Mouse (Mus musculus): ENCODE results near the gene Acsl5. TPM values are rescaled to one million over a fixed set of nuclear protein-coding genes. Genes with fewer than 3 reads are reported as not detected.

Acsl5 gene
- polyA plus RNA-seq, 1 experiment from 2014 or later = 58.7 TPM

GRCm38 (mm10) chr19:55231081-55231480 is 20.7 kb upstream of the Acsl5 start:
- H3K36me3 ChIP-seq (ENCODE audit: control insufficient read depth, insufficient read depth, low read length) = no peaks in the 10 kb centered on the region
- no peak overlapping the region for H3K4me2 ChIP-seq (replicated peaks; ENCODE audit: low read depth, low read length)
- H3K27ac ChIP-seq (ENCODE audit: low read length) = no peak overlapping the region
- WGBS = 75% methylated on average over 10 of the region's 10 CpGs
- 0 out of 2 replicates have a peak, but pooled peaks have one; percentile 42 for ATAC-seq (ENCODE audit: insufficient number of reproducible peaks, insufficient read depth, low FRiP score, low read depth)
- H3K4me3 ChIP-seq (ENCODE audit: low read depth, low read length) = no peak overlapping the region
- H3K9me3 ChIP-seq (ENCODE audit: control insufficient read depth, low read depth, low read length) = no peaks in the 10 kb centered on the region
- H3K4me1 ChIP-seq (ENCODE audit: control insufficient read depth, insufficient read depth, low read length) = no peaks in the 10 kb centered on the region
- no peak overlapping the region for H3K9ac ChIP-seq (replicated peaks; ENCODE audit: low read depth, low read length)
- H3K27me3 ChIP-seq (ENCODE audit: control insufficient read depth, insufficient read depth, low read length) = no peaks in the 10 kb centered on the region

- no peak overlapping the region for H3K27ac ChIP-seq (ENCODE audit: low read length)
- no peaks in the 10 kb centered on the region for H3K9me3 ChIP-seq (ENCODE audit: control insufficient read depth, low read depth, low read length)
- H3K36me3 ChIP-seq (ENCODE audit: control insufficient read depth, insufficient read depth, low read length) = no peaks in the 10 kb centered on the region
- no peaks in the 10 kb centered on the region for H3K27me3 ChIP-seq (ENCODE audit: control insufficient read depth, insufficient read depth, low read length)
- WGBS = 46% methylated on average over 8 of the region's 8 CpGs
- no peaks in the 10 kb centered on the region for H3K4me1 ChIP-seq (ENCODE audit: control insufficient read depth, insufficient read depth, low read length)
- no peak overlapping the region for H3K4me3 ChIP-seq (ENCODE audit: low read depth, low read length)
- no peak overlapping the region for H3K9ac ChIP-seq (replicated peaks; ENCODE audit: low read depth, low read length)
- H3K4me2 ChIP-seq (replicated peaks; ENCODE audit: low read depth, low read length) = no peak overlapping the region
- ATAC-seq (ENCODE audit: insufficient number of reproducible peaks, insufficient read depth, low FRiP score, low read depth) = no peak
Measured at GRCm38 (mm10) chr19:55232136-55232535, 19.6 kb upstream of the Acsl5 start.

- no peaks in the 10 kb centered on the region for H3K36me3 ChIP-seq (ENCODE audit: control insufficient read depth, insufficient read depth, low read length)
- H3K4me1 ChIP-seq (ENCODE audit: control insufficient read depth, insufficient read depth, low read length) = no peaks in the 10 kb centered on the region
- H3K4me3 ChIP-seq (ENCODE audit: low read depth, low read length) = no peak overlapping the region
- H3K27me3 ChIP-seq (ENCODE audit: control insufficient read depth, insufficient read depth, low read length) = no peaks in the 10 kb centered on the region
- H3K9ac ChIP-seq (replicated peaks; ENCODE audit: low read depth, low read length) = no peak overlapping the region
- no peaks in the 10 kb centered on the region for H3K9me3 ChIP-seq (ENCODE audit: control insufficient read depth, low read depth, low read length)
- no peak for ATAC-seq (ENCODE audit: insufficient number of reproducible peaks, insufficient read depth, low FRiP score, low read depth)
- H3K27ac ChIP-seq (ENCODE audit: low read length) = no peak overlapping the region
- H3K4me2 ChIP-seq (replicated peaks; ENCODE audit: low read depth, low read length) = no peak overlapping the region
- WGBS = 19% methylated on average over 2 of the region's 2 CpGs
Measured at GRCm38 (mm10) chr19:55236026-55236425, 15.7 kb upstream of the Acsl5 start.

GRCm38 (mm10) chr19:55236564-55236963 is 15.2 kb upstream of the Acsl5 start:
- Histone ChIP-seq H3K4me1 (ENCODE audit: control insufficient read depth, insufficient read depth, low read length) (no peaks in the 10 kb centered on the region), H3K4me2 (replicated peaks; ENCODE audit: low read depth, low read length) (no peak overlapping the region), H3K27me3 (ENCODE audit: control insufficient read depth, insufficient read depth, low read length) (no peaks in the 10 kb centered on the region), H3K9me3 (ENCODE audit: control insufficient read depth, low read depth, low read length) (no peaks in the 10 kb centered on the region), H3K27ac (ENCODE audit: low read length) (no peak overlapping the region), H3K36me3 (ENCODE audit: control insufficient read depth, insufficient read depth, low read length) (no peaks in the 10 kb centered on the region), H3K4me3 (ENCODE audit: low read depth, low read length) (no peak overlapping the region), H3K9ac (replicated peaks; ENCODE audit: low read depth, low read length) (no peak overlapping the region)
- no peak for ATAC-seq (ENCODE audit: insufficient number of reproducible peaks, insufficient read depth, low FRiP score, low read depth)
- WGBS = 75% methylated on average over 5 of the region's 5 CpGs

GRCm38 (mm10) chr19:55239766-55240426 is 11.8 kb upstream of the Acsl5 start:
- no peak overlapping the region for H3K9ac ChIP-seq (replicated peaks; ENCODE audit: low read depth, low read length)
- 59% methylated on average over 6 of the region's 6 CpGs for WGBS
- H3K4me3 ChIP-seq (ENCODE audit: low read depth, low read length) = no peak overlapping the region
- H3K36me3 ChIP-seq (ENCODE audit: control insufficient read depth, insufficient read depth, low read length) = no peaks in the 10 kb centered on the region
- H3K4me1 ChIP-seq (ENCODE audit: control insufficient read depth, insufficient read depth, low read length) = no peaks in the 10 kb centered on the region
- H3K27ac ChIP-seq (ENCODE audit: low read length) = no peak overlapping the region
- H3K27me3 ChIP-seq (ENCODE audit: control insufficient read depth, insufficient read depth, low read length) = no peaks in the 10 kb centered on the region
- H3K9me3 ChIP-seq (ENCODE audit: control insufficient read depth, low read depth, low read length) = no peaks in the 10 kb centered on the region
- H3K4me2 ChIP-seq (replicated peaks; ENCODE audit: low read depth, low read length) = no peak overlapping the region
- ATAC-seq (ENCODE audit: insufficient number of reproducible peaks, insufficient read depth, low FRiP score, low read depth) = no peak

GRCm38 (mm10) chr19:55241186-55241645 is 10.5 kb upstream of the Acsl5 start, which contains the start of gene Gucy2g:
TSS of gene Gucy2g (minus strand) at chr19:55241236.
- Histone ChIP-seq H3K4me3 (ENCODE audit: low read depth, low read length) (no peak within 1 kb of the TSS), H3K4me1 (ENCODE audit: control insufficient read depth, insufficient read depth, low read length) (no peaks in the 10 kb centered on the region), H3K4me2 (replicated peaks; ENCODE audit: low read depth, low read length) (no peak within 1 kb of the TSS), H3K36me3 (ENCODE audit: control insufficient read depth, insufficient read depth, low read length) (no peaks in the 10 kb centered on the region), H3K9me3 (ENCODE audit: control insufficient read depth, low read depth, low read length) (no peaks in the 10 kb centered on the region), H3K27ac (ENCODE audit: low read length) (no peak within 1 kb of the TSS), H3K9ac (replicated peaks; ENCODE audit: low read depth, low read length) (no peak within 1 kb of the TSS), H3K27me3 (ENCODE audit: control insufficient read depth, insufficient read depth, low read length) (no peaks in the 10 kb centered on the region)
- 84% methylated on average over 6 of the region's 6 CpGs for WGBS
- ATAC-seq (ENCODE audit: insufficient number of reproducible peaks, insufficient read depth, low FRiP score, low read depth) = no peak

- ATAC-seq (ENCODE audit: insufficient number of reproducible peaks, insufficient read depth, low FRiP score, low read depth) = peak; percentile 71; the same call in 1 of the 2 replicates
- Histone ChIP-seq H3K4me3 (ENCODE audit: low read depth, low read length) (no peak overlapping the region), H3K36me3 (ENCODE audit: control insufficient read depth, insufficient read depth, low read length) (no peaks in the 10 kb centered on the region), H3K9me3 (ENCODE audit: control insufficient read depth, low read depth, low read length) (no peaks in the 10 kb centered on the region), H3K27me3 (ENCODE audit: control insufficient read depth, insufficient read depth, low read length) (no peaks in the 10 kb centered on the region), H3K4me2 (replicated peaks; ENCODE audit: low read depth, low read length) (no peak overlapping the region), H3K4me1 (ENCODE audit: control insufficient read depth, insufficient read depth, low read length) (no peaks in the 10 kb centered on the region), H3K9ac (replicated peaks; ENCODE audit: low read depth, low read length) (no peak overlapping the region), H3K27ac (ENCODE audit: low read length) (no peak overlapping the region)
- WGBS = 24% methylated on average over 7 of the region's 7 CpGs
Measured at GRCm38 (mm10) chr19:55244791-55245231, 6.9 kb upstream of the Acsl5 start.

GRCm38 (mm10) chr19:55247563-55247962 is 4.2 kb upstream of the Acsl5 start:
- no peak overlapping the region for H3K4me3 ChIP-seq (ENCODE audit: low read depth, low read length)
- no peak overlapping the region for H3K9ac ChIP-seq (replicated peaks; ENCODE audit: low read depth, low read length)
- WGBS = 85% methylated on average over 5 of the region's 5 CpGs
- no peak overlapping the region for H3K4me2 ChIP-seq (replicated peaks; ENCODE audit: low read depth, low read length)
- H3K9me3 ChIP-seq (ENCODE audit: control insufficient read depth, low read depth, low read length) = no peaks in the 10 kb centered on the region
- H3K36me3 ChIP-seq (ENCODE audit: control insufficient read depth, insufficient read depth, low read length) = no peaks in the 10 kb centered on the region
- ATAC-seq (ENCODE audit: insufficient number of reproducible peaks, insufficient read depth, low FRiP score, low read depth) = no peak
- H3K27ac ChIP-seq (ENCODE audit: low read length) = no peak overlapping the region
- H3K27me3 ChIP-seq (ENCODE audit: control insufficient read depth, insufficient read depth, low read length) = no peaks in the 10 kb centered on the region
- no peaks in the 10 kb centered on the region for H3K4me1 ChIP-seq (ENCODE audit: control insufficient read depth, insufficient read depth, low read length)
